Mouse (Mus musculus): ENCODE data around the gene Sorcs1.

Sorcs1 gene

DNA sequence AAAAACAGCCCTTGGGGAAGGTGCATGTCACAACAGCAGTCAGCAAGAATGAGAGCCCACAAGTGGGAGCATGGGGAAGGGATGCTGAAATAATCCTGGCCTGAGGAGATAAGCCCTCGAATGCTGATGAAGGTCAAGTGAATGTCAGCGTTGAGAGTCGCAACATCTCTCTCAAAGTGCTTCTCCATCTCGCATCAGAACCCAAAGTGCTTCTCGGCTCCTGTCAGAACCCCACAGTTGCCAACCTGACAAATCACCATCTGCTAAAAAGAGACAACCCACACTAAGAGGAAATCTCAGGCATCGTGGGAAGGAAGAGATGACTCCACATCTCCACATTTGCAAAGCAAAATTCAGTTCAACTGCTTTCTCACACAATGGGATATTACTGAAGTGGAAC lies 119.7 kb downstream of the Sorcs1 start:
- in situ Hi-C loops (cut with MboI): no loop called here

DNA sequence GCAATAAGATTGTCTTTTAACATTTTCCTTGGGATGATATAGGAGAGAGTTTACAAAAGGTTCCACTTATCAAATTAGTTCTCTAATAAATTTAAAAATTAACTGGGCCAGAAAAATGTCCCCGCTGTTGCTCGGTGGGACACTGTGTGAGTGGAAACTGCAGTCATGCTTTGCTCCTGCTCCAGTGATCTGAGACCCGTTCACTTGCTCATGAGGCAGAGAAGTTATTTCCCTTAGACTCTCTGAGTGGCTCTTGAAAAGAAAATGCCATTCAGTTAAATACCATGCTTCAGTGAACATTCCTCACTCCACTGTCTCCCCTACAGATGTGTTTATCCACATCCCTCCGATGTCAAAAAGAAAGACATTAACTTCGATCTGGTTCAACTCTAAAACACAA lies 144.4 kb downstream of the Sorcs1 start:
- in situ Hi-C loops (cut with MboI): no loop called here

DNA sequence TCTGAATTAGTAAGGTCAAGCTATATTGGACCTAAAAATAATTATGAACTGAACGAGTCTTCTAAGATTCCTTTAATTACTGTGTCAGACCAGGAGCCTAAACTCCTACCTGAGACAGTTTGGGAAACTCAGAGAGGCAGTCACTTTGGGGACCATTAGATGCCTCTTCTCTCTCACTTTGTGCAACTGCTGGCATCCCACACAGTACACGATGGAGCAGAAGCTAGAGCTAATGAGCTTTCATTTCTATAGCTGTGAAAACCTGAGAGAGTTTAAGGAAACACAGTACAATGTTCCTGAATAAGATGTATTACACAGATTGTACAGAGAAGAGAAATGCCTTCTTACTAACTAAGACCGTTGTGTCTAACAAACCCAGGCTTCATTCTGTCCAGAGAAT lies 150.6 kb downstream of the Sorcs1 start:
- in situ Hi-C loops (cut with MboI): no loop called here

DNA sequence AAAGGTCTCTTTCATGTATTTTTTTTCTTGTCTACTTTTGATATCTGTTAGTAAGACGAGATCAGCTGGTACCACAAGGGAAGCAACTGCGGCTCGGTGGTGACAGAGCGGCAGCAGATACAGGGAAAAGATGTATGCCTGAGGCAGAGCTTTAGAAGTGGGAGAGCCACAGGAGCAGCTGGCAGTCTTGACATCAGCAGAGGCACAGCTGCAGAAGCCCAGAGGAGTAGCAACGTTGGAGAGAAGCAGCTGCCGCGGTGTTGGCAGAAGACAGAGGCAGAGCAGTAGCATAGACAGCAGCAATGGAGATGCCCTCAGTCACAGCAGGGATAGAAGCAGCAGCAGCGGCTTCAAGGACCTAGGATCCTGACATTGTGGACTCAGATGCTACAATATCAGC lies 152.4 kb downstream of the Sorcs1 start:
- in situ Hi-C loops (cut with MboI): no loop called here

DNA sequence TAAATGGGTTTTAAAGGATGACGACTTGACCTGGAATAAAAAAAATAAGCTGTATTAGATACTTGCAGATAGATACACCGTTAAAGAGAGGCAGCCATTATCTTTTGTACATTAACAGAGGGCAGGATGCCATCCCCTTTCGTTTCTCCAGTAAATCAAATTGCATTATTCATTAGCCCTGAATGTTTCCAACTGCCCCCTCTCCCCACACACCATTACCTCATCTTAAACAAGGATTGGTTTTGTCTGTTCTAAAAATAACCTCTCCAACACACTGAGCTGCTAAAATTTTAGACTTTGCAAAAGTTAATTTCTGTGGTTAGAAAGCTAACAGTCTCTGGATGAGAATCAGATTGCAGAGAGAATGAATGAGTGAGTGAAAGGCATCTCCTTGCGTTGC lies 156.5 kb downstream of the Sorcs1 start:
- in situ Hi-C loops (cut with MboI): no loop called here

DNA sequence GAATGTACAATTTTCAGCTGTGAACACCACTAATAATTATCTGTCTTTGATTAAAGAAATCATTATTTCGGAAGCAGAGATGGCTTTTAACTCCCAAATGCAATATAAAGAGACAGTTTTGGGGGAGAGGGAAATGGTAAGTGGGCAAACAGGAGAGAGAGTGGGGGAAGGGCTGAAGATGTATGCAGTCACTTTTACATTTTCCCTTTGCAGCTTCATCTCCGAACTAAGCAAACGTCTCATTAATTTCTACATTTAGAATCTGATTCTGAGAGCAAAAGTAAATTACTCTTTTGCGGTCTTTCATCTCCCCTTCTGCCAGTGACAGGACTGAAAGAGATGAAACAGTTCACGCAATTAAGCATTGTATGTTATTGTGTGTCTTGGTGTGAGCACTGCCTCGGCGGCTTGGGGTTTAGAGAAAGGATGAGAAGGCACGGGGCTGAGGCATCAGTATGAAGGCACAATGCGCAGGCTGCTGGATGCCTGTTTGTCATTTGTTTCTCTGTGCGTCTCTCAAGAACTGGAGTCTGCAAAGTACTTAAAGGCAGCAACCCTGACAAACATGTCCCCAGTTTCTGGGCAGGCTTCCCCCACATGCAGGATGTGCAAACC lies 163.3 kb downstream of the Sorcs1 start:
- in situ Hi-C loops (cut with MboI): no loop called here

DNA sequence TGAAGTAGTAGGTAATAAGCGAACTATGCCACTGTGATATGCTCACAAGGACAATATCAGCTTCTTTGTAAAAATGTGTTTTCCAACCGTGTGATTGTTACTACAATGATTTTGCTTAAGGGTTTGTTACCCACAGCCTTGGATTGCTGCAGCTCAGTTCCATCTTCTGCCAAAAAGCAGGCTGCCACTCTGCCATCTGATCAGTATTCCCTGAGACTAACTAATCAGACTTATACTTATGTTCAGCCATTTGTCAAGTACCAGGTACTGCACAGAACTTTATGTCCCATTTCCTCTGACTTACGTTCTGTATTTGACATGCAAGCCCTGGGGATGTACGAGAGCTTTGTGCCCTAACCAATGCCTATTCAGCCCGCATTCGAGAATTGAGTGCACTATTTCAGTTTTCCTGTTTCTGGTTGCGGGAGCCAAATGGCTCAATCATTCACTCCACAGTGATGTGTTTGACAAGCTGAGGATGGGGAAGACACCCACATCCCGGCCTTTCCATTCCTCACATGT lies 164.1 kb downstream of the Sorcs1 start:
- in situ Hi-C loops (cut with MboI): no loop called here

DNA sequence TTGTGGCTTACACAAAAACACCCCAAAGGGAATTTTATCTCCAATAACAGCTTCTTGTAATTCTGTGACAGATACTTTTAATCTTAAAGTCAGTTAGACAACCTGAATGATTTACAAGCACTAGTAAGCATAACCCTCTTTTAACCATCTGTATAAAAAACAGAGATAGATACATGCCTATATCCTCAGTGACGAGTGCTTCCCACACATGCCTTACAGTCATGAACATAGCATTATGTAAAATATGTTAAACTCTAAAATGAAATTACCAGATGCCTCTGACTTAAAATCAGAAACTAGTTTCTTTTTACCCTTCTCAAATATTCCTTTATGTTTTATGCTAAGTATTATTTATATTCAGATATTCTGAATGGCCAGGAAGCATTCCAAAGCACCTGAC lies 175.6 kb downstream of the Sorcs1 start:
- in situ Hi-C loops (cut with MboI): no loop called here

DNA sequence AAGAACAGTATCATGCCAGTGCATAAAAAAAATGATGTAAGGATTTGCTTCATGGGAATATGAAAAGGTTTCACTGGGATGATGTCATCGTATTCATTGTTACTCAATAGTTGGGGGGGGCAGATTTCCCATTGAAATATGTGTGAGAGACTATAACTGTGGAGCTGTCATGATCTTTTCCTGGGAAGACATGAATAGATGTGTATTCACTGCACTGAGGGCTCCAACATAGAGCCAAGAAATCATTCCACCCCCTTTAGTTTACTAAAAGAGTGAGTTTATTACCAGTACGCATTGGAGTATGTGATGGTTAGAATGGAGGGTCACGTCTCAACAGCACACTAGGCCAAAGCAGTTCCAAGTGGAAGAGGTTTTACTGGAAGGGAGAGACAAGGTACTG lies 187.3 kb downstream of the Sorcs1 start:
- in situ Hi-C loops (cut with MboI): no loop called here

DNA sequence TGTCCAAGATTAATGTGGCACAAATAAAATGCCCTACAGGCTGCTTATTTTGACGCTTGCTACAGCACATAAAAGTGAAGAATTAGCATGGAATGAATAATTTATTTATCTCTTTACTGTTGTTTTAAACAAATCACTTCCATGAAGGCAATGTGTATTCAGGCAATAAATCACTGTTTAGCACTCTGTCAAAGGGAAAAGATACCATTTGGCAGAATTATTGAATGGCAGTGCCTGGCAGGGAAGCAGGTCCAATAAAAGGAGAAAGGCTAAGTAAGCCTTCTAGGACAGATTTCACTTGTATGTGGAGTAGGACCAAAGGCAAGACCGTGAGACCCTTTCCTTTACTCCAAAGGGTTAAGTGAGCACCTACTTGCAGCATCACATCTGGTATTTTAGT lies 187.7 kb downstream of the Sorcs1 start:
- in situ Hi-C loops (cut with MboI): no loop called here

DNA sequence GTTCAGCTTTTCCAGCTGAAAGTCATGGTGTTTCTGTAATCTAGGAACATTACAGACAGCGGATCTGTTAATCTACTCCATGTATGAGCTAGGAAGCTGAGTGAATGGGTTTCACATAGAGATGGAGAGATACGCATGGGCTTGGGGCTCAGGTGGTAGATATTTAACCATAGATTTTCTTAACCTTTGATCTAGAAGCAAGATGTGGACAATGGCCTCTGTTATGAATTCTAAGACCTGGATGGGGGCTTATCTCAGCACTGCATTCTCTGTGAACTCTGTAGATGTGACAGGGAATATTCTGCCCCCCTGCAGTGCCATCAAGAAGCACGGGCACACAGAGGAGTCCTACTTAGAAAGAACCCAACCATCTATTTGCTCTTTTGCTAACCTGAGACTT lies 188.7 kb downstream of the Sorcs1 start:
- in situ Hi-C loops (cut with MboI): no loop called here

DNA sequence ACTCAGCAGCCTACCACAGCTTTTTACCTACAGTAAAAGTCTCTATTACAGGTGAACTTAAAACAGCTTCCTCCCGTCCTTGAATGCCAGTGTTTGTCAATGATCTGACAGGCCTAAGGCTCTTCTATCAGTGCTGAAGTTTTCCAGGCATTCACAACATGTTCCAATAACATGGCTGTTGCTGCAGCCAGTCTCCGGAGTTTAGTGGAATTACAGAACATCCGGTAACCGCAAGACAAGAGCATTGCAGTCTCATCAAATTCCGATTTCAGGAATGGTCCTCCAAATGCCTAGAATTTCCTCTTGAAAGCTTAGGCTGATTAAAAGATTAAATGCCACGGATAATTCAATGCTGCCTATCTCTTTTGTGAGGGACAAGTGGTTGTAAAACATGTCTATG lies 190.0 kb downstream of the Sorcs1 start:
- in situ Hi-C loops (cut with MboI): no loop called here

DNA sequence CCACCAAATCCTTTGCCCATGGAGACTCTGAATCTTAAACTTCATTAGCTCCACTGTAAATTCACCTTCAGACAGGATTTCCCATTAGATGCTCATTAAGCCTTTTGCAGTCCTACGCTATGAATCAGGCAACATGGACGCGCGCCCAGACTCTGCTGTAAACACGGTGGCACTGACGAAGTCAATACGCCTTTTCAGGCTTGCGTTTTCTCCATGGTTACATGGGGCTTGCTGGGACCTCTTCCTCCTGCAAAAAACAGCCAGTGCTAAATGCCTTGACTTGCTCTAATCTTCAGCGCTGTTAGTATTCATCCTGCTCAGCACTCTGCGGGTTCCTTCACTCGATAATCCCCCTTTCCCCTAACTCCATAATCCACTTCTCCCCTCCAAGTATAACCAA lies 190.7 kb downstream of the Sorcs1 start:
- in situ Hi-C loops (cut with MboI): no loop called here

DNA sequence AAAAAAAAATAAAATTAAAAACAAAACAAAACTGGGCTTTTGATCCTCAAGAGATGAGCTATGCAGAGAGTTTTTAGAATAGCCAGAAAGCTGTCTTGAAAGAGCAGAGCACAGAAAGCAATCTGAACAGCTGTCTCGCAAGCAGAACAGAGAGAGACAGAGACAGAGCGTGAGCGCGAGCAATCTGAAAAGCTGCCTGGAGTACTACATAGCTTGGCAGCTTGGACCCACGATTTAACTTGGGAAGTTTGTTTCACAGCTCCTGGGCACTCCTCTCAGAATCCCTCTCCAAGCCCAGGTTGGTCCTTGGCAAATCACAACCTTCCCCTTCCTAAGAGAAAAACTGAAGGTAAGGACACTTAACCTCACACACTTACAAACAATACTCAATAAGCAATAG lies 192.1 kb downstream of the Sorcs1 start:
- in situ Hi-C loops (cut with MboI): no loop called here

DNA sequence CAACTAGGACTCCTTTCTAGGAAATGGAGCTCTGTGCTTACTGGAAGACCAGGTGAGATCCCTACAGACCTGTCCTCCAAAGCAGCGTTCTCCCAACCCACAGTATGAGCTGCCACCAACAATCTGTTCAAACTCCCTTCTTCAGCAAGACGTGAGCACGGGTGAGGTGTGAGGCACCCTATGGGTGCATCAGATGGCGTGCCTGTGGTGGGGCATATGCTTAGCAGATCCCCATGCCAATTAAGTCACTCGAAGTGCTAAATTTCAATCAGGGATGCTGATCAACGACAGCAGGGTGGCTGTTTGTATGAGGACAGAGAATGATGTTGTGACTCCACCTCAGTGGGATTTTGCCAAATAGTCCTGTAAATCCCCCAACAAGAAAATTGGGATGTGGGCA lies 201.7 kb downstream of the Sorcs1 start:
- in situ Hi-C loops (cut with MboI): no loop called here

DNA sequence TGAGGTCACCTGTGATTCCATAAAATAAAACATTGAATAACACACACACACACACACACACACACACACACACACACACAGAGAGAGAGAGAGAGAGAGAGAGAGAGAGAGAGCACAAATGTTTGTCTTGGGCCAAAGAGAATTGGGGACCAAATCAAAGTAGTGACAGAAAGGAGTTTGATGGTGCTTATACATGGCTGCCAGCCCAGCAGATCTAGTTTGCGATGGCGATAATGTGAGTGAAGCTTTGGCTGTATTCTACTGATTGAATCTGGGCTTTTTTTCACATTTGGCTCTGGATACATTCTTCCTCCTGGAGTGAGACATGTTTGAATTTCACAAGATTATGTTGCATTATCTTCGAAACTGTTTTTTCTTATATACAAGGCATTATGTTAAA lies 209.9 kb downstream of the Sorcs1 start:
- in situ Hi-C loops (cut with MboI): no loop called here

DNA sequence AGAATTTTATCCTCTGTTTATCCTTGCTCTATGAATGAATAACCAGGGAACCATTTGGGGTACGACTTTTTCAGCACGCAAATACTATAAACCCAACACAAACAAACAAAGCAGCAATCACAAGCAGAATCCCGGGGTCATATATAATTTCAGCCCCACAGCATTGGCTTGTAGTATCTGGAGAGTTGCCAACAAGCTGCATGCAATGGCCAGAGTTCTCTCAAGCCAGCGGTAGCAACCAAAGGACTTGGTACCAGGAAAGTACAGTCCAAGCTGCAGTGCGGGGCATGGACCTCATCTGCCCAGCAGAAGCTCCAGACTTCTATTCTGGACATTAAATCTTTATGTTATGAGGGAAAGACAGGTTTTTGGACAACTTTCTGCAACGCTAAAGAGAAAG lies 213.6 kb downstream of the Sorcs1 start:
- in situ Hi-C loops (cut with MboI): no loop called here

DNA sequence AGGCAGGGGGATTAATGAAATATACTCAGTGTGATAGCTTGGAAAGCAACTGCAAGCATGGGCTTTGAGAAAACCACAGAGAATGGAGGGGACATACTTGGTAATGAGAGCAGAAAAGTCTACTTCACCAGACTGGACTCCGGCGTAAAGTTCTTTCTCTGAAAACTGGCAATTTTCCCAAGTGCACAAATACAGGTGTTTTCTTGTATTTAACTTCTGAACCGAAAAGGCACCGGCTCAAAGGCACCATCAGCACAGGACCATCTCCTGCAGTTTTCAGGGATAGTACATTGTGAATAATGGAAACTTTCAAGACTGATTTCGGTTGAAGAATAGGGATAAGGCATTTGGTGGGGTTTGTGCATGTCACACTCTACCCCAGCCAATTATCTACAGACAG lies 219.9 kb downstream of the Sorcs1 start:
- in situ Hi-C loops (cut with MboI): no loop called here

DNA sequence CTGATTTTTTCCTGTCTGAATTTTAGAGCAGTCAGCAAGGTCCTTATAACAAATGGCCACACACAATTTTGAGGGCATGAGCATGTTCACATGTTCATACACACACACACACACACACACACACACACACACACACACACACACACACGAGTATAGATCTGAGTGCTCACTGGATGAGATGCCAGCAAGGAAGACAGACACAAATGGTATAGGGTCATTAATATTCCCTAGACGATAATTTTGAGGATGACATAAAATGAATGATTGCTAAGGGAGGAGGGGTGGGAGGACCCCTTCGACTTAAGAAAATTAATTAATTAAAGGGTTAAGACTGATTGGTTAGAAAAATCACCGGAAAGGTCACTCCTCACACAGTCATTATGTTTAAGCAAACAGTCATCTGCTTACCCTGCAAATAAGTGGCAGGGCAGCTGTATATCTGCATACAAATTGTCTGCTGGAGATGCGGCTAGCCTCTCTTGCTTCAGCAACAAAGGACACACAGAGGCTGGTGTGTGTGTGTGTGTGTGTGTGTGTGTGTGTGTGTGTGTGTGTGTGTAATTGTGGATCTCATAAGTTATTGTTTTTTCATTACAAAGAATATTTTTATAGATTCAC lies 221.1 kb downstream of the Sorcs1 start:
- in situ Hi-C loops (cut with MboI): no loop called here

DNA sequence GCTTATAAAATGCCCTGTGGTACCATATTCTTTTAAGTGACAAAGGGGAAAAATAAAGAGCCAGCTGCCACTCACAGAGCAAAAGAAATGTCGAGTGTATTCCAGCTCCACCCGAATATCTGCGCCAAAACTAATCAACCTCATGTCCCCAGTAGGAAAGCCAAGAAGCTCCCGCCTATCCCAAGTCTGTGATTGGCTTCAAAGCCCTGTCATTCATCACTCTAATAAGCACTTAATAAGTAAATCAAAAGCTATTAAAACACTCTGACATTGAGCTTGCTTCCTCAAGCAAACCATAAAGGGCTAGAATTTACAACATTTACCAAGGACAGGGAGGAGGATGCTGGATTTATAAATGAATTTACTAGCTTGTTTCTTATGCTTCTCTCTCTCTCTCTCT lies 237.3 kb downstream of the Sorcs1 start:
- in situ Hi-C loops (cut with MboI): no loop called here

DNA sequence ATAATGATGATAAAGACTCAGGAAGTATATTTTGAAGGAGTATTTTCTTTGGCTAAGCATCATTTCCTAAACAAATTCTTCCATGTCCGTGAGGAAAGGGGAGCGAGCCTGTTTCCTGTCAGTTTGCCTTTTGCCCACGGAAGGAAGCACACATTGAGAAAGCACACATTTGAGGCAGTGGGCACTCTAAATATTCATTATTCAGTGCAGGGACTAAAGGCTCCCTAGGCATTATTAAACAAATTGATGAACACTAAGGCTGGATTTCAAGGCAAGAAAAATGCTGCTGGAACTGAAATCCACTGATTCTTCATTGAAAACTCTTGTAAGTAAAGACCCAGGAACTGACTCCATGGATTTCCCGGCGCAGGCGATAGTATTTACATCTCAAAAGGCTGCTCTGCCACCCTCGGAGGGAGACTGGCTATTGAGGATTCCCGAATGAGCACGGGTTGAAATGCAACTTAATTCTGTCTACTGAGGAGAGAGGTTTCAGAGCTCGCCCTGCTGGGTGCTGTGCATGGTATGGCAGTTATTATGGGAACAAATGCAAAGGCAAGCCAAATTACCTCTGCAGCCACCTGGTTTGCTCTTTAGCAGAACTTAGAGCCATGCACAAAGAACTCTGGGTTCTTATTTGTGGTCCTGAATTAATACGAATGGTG lies 238.1 kb downstream of the Sorcs1 start:
- in situ Hi-C loops (cut with MboI): no loop called here

DNA sequence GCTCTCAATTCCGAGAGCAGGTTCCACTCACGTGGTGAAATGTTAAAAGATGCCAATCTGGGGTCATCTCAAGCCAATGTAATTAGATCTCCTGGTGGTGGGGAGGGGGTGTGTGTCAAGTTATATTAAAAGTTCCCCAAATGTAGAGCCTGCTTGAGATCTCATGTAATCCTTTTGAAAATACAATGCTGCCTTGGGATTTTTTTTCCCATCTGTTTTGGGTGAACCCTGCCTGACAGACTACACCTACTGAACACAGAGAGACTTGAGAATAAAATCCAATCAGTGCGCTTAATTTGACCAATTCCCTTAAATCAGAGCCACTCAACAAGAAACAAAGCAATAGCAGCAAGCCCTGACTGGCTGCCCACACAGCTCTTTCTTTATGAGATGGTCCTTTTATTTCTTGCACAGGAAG lies 239.0 kb downstream of the Sorcs1 start:
- in situ Hi-C loops (cut with MboI): no loop called here

DNA sequence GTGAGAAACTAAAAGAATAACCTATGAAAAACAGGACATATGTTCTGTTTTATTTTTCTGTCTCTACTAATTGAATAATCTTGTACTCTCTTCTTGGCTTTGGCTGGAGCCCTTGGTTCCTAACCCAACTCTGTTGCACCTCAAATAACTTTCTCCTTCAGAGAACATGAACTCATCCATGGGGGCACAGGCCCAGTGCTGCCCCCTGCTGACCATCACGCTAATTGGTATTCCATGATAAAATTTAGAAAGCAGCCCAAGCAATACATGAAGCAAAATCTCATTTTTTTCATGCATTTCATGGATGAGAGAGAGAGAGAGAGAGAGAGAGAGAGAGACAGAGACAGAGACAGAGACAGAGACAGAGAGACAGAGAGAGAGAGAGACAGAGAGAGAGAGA lies 255.5 kb downstream of the Sorcs1 start:
- in situ Hi-C loops (cut with MboI): no loop called here
